Mouse (Mus musculus): ENCODE results near the gene Atp6v0a4.

The Atp6v0a4 gene

DNA sequence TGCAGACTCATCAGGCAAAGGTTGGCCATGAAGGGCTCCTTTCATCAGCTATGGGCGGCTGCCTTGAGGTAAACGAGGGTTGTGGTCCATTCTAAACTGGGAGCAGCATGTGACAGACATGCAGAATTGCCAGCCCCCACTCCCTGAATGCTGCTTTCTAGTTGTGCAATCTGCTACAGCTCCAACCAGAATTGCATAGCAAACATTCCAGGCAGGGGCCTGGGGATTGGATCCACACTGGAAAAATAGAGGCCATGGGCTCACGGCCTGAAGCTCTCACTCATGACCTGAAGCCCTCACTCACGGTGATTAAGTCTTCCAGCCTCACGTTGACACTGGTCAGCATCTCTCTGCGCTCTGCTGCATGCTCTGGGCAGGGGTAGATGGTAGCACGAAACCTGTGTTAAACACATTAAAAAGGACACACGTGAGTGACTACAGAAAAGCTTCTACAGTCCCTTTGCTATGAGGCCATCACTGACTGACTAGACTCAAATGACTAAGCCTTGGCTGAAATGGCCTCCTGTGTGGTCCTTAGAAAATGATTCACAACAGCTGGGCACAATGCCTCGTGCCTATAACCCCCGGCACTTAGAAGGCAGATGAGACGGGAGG lies 42.6 kb downstream of the Atp6v0a4 start:
- no peak for DNase-seq (ENCODE audit: low read depth, low spot score)

DNA sequence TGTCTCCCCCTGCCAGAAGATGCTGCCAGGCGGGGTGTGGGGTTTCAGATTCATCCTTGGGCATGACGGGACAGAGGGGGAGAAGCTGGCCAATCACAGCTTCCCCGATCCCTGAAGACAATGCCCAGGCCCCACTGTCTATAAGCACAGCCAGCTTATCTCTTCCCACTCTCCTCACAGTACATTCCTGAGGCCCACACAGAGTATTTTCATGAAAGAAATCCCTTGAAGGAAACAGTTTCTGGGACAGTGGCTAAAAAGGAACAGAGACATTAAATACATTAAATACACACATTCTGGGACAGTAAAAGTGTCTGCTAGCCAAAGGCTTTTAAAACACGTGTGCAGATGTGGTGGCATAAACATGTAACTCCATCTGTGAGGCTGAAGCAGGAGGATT lies 44.0 kb downstream of the Atp6v0a4 start:
- DNase-seq (ENCODE audit: low read depth, low spot score): no peak

GRCm38 (mm10) chr6:38073592-38073991 lies 50.8 kb downstream of the Atp6v0a4 start:
- DNase-seq (ENCODE audit: low read depth, low spot score): peak; percentile 35

DNA sequence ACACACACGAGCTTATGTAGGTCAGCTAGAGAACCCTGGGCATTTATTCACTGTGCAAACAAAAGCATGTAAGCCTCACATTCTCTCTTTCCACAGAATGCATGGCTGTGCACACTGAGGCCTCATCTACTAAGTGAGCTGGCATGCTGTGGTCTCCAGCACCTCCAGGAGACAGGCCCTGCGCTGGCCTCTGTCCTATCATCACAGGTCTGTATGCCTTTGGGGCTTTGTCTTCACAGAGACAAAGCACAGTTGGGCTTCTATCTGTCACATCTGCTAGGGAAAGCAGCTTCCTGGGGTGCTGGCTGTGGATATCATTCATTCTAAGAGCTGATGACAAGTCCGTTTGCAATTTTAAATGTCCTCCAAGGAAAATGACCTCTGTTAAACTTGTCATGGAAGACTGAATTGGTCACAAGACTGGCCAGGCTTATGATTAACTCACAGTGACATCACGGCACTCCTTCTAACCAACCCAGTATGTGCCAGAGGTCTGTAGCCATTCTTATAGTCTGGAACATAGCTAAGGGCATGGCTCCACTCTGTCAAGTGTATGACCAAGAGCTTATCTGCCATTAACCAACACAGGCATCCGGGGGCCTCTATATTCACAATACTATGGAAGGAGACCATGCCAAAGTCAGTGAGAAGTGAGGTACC lies 52.1 kb downstream of the Atp6v0a4 start:
- no peak for DNase-seq (ENCODE audit: low read depth, low spot score)

GRCm38 (mm10) chr6:38071256-38071655 lies 53.1 kb downstream of the Atp6v0a4 start:
- DNase-seq (ENCODE audit: low read depth, low spot score): no peak

DNA sequence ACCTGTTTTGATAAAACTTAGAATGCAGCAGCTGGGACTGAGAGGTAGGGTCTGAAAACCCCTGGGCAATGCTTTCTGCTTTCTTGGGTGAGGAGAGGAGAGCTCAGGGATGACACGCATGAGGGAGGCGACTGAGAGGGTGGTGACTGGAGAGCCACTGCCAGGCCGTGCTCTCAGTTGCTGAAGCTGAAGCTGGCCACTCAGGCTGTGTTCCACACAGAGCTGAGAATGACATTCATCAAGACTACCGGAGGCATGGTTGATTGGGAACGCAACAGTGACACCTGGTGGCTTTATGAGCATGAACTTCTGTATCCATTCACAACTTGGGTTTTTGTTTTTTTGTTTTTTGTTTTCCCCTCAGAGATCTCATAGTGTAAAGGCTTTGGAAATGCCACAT lies 58.2 kb downstream of the Atp6v0a4 start:
- peak; percentile 88 for DNase-seq (ENCODE audit: low read depth, low spot score)

- DNase-seq (ENCODE audit: low read depth, low spot score): no peak
These were observed 58.8 kb downstream of the Atp6v0a4 start for GRCm38 (mm10) chr6:38065501-38066122.

GRCm38 (mm10) chr6:38065122-38065500 lies 59.3 kb downstream of the Atp6v0a4 start:
- no peak for DNase-seq (ENCODE audit: low read depth, low spot score)

GRCm38 (mm10) chr6:38064621-38065020 lies 59.8 kb downstream of the Atp6v0a4 start:
- DNase-seq (ENCODE audit: low read depth, low spot score): no peak

GRCm38 (mm10) chr6:38058805-38059204 lies 65.6 kb downstream of the Atp6v0a4 start:
- DNase-seq (ENCODE audit: low read depth, low spot score): peak; percentile 60

DNA sequence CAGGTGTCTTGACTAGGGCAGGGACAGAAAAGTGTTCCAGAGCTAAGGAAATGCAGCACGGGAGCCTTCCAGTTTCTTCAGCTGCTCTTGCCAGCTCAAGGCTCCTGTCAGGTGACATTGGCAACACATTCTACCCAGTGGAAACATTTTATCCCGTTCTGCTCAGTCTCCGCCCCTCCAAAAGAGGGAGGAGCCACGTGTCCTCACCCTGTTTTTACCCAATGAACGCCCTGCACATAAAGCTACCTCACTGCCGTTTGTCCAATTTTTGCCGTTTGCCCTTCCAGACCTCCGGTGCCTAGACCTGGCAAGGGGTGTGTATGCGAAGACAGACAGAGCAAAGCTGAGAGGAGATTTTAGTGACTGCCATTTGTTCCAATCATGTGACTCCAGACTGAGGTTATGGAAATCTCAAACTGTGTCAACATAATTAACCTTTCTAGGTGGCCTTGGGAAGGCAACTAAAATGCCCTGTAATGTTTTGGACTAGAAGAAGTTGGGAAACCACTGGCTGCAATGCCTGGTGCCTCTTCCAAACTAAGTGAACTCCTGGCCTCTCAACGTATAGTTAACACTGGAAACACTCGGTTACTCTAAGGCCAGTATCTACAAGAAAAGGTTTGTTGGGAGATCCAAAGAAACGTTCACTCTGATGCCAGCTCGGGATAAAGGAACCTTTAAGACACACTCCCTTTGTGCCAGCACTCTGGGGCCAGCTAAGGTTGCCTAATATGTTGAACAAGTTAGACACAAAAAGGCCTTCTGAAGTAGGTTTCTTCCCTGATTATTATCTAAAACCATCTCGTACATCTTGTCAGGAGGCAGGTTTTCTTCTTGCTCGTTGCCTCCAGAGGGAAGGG lies 68.7 kb downstream of the Atp6v0a4 start:
- DNase-seq (ENCODE audit: low read depth, low spot score): peak; percentile 39

DNA sequence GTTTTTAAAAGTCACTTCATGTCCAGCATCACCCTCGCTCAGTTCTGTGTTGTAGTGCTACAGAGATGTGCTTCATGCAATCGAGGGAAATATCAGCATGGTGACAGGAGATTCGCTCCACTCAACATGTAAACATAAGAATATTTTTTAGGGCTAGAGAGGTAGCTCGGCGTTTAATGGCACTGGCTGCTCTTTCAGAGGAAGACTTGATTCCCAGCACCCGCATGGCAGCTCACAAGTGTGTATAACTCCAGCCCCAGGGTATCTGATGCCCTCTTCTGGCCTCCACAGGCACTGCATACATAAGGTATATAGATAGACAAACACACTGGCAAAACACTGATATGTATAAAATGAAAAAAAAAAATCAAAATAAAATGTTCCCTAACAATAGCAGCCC lies 74.8 kb downstream of the Atp6v0a4 start:
- peak; percentile 59 for DNase-seq (ENCODE audit: low read depth, low spot score)

DNA sequence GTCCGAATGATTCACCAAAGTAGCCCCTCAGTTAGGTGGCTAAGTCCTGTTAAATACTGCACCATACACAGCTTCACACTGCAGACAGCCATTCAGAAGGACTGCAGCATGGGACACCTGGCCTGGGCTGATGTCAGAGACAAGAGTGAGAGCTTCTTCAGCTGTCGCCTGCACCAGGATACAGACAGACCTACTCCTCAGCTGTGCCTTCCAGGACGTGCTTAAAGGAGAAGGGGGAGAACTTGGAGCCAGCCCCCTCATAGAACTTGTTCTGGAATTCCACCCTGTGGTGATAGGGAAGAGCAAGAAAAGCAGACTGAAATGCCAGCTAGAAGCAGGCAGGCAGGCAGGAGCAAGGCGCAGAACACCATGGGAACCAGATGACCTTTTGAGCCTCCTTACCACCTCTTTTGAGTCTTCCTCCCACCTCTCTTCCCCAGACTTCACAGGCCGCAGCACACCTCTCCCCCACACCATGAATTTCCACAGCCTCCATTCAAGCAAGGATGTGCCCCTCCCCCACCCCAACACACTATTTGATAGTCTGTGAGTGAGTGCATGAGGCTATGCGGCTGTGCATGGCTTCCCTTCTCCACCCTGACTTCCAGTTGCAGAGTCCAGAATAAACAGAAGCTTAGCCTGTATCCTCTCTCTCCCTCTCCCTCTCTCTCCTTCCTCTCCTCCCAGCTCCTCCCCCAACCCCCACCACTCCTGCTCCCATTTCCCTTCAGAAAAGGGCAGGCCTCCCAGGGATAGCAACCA lies 75.4 kb downstream of the Atp6v0a4 start:
- DNase-seq (ENCODE audit: low read depth, low spot score): peak; percentile 26

DNA sequence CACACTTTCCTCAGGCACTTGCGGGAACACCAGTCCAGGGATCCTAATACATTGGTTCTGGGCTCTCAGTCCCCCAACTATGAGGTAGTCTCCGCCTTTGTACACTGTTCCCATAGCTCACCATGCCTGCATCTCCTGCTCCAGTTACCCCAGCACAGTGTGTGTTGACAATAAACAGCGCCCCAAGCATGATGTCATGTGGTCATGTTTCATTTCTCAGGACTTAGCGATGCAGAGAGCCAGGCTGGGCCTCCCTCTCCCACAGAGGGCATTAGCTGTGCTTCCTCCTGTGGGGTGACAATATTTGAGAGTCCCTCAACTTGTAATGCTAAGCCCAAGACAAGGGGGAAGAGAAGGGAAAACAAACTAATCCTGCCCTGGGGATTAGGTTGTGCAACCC lies 76.4 kb downstream of the Atp6v0a4 start:
- no peak for DNase-seq (ENCODE audit: low read depth, low spot score)

DNA sequence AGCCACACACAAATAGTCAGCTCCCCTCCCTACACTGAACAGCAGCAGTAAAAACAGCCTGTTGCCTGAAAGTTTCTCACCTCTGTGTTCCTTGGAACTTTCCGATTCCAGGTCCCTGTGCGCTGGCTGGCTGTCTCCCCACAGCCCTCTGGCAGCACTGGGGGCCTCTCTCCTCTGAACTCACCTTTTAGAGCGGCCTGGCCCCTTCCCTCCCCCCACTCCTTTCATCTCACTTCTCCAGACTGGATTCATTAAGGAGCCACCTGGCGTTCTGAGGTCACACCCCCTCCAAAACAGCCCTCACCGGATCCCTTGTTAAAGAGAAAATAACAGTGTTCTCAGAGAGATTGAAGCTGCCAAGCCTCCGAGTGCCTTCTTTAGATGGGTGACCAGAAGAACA lies 77.5 kb downstream of the Atp6v0a4 start, which contains the start of gene Svopl:
Gene Svopl, minus strand, starts transcription at position 159 of the 400 bp plus-strand sequence.
- DNase-seq (ENCODE audit: low read depth, low spot score): no peak

GRCm38 (mm10) chr6:38032801-38033566 lies 91.4 kb downstream of the Atp6v0a4 start:
- no peak for DNase-seq (ENCODE audit: low read depth, low spot score)

- DNase-seq (ENCODE audit: low read depth, low spot score): no peak
These were observed 92.4 kb downstream of the Atp6v0a4 start for GRCm38 (mm10) chr6:38031924-38032540.

- DNase-seq (ENCODE audit: low read depth, low spot score): no peak
These were observed 96.2 kb downstream of the Atp6v0a4 start for GRCm38 (mm10) chr6:38028205-38028604.

DNA sequence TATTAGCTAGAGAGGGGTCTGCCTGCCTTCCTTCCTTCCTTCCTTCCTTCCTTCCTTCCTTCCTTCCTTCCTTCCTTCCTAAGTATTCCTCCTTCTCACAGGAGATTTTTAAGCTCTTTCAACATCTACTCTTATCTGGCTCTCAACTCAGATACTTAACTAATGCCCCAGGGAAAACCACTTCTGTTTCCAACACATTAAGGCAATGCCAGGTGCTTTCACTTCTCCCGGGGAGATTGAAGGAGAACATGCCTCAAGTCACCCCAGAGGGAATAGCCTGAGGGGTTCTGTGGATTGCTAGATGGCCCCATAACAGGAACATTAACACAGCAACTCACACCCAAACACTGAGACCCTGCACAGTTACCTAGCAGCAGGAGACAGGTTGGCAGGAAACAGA lies 96.6 kb downstream of the Atp6v0a4 start:
- no peak for DNase-seq (ENCODE audit: low read depth, low spot score)

- no peak for DNase-seq (ENCODE audit: low read depth, low spot score)
These were observed 101.1 kb downstream of the Atp6v0a4 start for GRCm38 (mm10) chr6:38023284-38023683.

Measured in ES-CJ7 (cell line).